Mouse (Mus musculus) ovary, adult 18-20 months (tissue): ENCODE data around the gene Cdc42bpb.
A peak's percentile ranks its signal among the peaks of the same experiment; 100 is the strongest.

Experiments
- DNase-seq: peaks from one replicate; pipeline ENCODE4 v3.0.0; 2022; ENCODE audit warnings: low spot score, mixed read lengths

The Cdc42bpb gene

DNA sequence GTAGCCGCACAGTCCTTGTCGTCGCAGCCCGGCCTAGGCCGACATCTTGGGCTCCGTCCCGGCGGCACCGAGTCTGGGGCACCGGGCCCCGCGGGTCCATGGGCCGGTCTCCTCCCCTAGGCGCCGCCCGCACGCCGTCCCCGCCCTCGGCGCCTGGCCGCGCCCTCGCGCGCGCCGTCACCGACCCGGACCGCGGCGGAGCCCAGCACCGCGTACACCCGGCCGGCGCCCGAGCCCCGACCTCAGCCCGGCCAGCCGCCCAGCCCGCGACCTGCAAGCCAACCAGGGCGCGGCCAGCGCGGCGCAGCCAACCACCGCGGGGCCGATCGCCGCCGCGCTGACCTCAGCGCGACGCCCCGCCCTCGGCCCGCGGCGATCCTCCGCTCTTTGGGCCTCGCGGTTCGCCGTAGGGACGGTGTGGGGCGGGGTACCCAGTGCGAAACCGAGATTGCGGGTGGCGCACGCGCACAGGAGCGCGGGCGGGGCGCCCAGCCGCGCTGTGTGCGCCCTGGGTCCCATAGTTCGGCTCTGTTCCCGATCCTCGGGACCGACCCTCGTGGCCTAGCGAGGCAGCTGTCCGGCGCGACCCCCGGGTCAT lies at the start of gene Cdc42bpb:
TSS of gene Cdc42bpb (minus strand) at position 343 of the 598 bp plus-strand sequence.
- DNase-seq = peak; percentile 91

DNA sequence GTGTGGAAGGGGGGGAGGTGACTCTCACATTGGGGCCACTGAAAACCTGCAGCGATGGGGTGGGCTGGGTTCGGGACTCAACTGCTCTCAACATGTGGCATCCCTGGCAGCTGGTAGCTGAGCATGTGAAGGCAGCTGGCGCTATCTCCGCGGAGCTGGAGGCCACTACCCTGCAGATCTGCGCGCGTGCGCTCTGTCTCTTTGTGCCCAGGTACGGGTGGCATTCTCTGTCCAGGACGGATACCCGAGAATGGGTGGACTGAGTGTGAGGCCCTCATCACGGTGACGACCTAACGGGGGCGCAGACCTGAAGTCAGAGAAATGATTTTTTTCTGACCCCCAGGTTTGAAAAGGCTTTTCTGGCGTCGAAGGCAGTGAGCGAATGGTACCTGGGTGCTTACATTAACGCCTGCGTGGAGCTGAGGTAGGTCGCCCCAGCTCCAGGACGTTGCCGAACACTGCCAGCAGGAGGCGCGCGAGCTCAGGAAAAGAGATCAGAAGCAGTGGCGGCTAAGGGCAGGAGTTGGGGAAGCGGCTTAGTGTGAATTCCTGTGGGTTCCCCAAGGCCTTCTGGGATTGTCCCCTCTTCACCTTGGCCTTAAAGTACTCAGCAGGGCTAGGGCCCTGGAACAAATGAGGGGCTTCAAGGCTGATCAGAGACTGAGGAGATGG lies 48.4 kb upstream of the Cdc42bpb start:
- peak; percentile 70 for DNase-seq

DNA sequence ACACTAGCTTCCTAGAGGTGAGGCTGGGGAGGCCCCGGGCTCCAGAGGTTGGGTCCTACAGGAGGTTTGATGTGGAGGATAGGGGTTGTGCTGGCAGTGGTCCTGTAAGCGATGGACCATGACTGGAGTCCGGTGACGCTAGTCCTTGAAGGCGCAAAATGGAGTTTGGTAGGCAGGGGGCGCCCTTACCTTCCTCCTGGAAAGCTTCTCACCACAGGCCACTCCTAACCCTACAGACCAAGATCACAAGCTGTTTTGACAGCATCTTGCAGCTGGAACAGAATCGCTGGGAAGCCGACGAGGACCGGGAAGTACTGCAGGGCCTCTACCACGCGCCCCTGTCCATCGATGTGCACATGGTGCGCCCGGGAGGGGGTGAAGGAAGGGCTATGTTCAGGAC lies 47.7 kb upstream of the Cdc42bpb start:
- DNase-seq = peak; percentile 59

DNA sequence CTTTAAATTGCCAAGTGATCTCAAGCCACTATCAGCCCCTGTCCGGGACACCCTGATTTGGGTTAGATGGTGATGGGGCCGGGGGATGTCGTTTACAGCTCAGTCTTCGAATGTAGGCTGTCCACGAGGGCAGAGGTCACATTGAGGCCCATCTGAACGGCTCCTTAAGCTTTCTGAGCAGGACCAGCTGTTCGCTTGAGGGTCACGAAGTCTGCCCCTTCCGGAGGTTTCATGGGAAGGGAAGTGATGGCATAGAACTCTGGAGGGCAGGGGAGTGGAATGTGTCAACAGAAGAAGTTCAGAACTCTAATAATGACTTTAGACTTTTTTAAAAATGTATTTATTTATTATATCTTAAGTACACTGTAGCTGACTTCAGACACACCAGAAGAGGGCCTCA lies 47.0 kb upstream of the Cdc42bpb start:
- no peak for DNase-seq

DNA sequence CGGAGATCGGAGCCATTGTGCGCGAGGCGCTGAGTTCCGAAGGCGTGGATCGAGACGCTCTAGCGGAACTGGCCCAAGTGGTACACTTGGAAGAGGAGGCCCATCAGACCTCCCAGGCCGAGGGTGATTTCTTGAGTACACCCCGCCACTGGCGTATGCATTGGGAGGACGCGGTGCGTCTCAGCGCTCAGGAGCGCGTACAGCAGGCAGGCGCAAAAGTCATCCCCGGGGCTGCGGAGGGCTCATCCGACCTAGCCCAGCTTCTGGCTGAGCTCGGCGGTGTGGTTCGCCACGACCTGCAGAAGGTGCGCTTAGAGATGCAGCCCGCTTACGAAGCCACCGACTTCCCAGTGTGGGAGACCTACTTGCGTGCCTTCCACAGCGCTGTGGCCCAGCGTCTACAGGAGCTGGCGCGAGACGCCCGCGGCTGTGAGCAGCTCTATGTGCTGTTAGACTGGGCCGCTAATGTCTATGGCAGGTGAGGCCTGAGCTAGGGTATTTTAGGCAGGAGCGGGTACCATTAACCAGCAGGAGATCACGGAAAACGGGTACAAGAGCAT lies 46.1 kb upstream of the Cdc42bpb start:
- no peak for DNase-seq

DNA sequence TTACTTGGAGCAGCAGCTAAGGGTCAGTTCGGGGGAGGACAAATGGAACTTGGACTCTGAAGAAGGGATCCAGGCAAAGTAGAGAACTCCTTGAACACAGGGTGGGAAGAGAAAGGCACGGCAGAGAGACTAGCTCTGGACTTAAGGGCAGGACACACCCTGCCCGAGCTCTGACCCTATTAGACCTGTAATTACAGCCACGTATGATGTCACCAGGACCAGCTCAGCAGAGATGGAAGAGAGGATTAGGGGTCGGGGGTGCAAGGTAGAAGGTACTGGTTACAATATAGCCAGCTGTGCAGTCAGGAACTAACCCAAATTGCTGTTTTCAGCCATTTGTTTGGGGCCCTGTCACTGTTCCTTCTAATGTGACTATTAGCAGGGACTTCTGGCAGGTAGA lies 45.3 kb upstream of the Cdc42bpb start:
- DNase-seq = no peak

DNA sequence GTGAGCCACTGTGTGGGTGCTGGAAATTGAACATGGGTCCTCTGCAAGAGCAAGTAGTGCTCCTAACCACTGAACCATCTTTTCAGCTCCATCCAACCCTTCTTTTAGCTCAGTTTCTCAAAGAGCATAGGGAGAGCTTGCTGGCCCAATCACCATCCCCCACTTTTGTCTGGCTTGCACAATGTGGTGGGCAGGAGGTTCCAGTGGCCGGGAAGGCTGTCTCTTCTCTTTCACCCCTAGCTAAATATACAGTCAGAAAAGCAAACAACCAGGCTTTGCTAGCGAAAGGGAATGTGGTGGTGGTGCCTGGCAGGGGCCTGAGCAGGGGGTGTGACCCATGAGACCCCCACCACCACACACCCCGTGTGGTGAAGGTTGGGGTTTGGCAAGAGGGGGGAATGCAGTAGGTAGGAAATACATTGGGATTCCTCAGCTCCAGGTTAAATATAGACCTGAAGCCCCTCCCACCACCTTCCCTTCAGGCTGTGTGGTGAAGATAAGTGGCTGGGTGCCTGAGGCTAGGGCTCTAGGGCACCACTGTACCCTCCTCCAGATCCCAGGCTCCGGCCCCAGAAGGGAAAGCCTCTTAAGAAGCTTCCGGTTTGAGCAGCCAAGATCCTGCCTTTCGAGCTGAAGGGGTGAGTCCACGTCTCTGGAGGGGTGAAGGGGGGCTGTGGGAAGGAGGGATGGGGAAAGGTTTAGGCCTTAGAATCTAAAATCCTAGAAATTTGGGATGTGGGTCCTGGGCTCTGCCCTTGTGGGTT lies 43.6 kb upstream of the Cdc42bpb start:
- DNase-seq = no peak

DNA sequence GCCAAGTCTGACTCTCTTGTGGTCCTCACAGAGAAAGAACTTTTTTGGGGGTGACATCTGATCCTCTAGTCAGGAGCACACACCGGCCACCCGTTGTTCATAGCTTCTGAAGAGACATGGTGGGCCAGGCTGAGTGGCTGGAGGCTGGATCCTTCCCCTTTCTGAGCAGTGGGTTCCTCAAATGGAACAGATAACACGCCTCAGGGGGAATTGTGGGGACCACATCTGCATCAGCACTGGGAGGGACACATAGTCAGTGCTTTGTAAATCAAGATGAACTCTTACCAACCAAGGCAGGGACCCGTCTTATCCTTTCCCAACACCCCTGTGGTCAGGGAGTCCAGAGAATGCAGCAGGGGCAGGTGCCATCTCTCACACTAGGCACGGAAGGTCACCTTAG lies 42.4 kb upstream of the Cdc42bpb start:
- DNase-seq = no peak

DNA sequence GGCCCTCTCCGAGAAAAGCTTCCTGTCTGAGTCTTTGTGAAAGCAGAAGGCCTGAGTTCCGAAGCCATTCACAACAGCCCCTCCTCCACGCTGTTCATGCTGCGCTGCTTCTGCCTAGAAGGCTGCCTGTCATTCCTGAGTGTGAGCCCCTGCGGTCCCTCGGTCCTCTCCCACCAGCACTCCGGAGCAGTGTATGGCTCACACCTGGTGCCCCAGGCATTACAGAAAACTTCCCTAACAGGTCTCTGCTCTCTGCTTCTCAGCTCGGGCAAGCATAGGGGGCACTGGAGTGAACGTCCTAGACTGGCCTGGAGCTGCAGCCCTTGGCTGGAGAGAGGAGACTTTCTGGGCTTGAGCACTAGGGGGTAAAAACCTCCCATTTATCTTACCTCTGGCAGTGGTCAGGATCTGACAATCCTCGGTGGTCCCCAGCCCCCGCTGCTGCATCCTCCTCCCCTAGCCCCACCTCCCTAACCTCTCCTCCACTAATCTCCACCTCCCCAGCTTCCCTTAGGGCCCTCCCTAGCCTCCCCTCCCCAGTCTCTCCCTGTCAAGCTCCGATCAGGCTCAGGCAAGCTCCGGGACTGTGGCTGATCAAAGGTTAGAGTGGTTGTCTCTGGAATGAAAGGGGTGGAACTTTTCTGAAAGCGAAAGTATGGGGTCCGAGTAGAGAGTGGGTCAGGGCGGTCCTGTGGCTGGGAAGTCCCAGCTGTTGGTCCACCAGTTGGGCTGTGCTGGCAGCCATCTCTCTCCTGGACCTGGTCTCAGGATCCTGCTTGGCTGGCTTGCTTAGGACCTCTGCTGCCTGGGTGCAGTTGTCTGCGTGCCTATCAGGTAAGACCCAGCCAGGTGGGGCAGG lies 39.6 kb upstream of the Cdc42bpb start, which contains the start of gene Exoc3l4:
TSS of gene Exoc3l4 (plus strand) at position 97 of the 859 bp plus-strand sequence.
- no peak for DNase-seq

DNA sequence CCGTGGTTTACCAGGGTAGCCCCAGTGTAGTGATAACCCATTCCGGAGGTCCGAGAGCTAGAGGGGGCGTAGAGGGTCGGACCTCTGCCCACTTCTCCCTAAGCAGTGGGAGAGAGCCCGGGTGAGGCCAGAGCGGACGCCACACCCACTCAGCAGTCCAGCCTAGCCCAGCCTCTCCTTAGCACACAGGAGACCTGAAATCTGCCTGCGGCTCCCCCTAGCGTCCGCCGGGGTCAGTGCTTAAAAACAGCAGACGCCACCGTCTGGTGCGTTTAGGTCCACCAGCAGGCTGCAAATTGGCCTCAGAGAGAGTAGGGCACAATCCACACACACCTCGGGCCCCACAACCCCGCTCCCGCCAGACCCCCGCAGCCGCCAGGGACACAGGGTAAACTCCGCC lies 35.8 kb upstream of the Cdc42bpb start:
- DNase-seq = peak; percentile 76

DNA sequence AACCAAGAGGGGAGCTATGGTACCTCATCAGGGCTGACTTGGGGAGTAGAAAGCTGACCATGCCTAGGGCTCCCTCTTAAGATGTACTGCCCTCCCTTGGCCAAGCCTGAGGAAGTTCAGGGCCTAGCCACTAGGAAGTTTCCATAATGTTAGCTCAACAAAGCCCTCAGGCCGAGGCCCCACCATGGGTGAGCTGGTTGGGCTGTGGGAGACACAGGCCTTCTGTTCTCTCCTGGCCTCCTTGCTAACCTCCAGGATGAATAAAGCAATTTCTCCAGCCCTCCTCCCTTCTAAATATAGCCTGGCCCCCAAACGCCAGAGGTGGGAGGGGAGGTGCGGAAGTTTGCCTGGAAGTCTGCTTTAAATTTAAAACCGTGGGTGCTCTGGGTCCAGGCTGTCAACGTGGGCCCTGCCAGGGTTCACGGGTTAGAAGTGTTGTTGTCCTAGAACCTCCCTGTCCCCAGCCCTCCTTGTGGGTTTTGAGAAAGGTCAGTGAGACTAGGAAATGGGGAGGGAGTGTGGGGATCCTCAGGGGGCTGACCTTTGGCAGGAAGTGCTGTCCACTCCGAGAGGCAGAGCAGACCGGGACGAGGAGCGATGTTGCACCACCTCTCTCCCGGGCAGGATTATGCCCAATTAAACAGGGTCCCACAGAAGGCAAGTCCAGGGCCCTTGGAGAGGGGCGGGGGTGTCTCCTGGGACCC lies 35.2 kb upstream of the Cdc42bpb start:
- no peak for DNase-seq

DNA sequence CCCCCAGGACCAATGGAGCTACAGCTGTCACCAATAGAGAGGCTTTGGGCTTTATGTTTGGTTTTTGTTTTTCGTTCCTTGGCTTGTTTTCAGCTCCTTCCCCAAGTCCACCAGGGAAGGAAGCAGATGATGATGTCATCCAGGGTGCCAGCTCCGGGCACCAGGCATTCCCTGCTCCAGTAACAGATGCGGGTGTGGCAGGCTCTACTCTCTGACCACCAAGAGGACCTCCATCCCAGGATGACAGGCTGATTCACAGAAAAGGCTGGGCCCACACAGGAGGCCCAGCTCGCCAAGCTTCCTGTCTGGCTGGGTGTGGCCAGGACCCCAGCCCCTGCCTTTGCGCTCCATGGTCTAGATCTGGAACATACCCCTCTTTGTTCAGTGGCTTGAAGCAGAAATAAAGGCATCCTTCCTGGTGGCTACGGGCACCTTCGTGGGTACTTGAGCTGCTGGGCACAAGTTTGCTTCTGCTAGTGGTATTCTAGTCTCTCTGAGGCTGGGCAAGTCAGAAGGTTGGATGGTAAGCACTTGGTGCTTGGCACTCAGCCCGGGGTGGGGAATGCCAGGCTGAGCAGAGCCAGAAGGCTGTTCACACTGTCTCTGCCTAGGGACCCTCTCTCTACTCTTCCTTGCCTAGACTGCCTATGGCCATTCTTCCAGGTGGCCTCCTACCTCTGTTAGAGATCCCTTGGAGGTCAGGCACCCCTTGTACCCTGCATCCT lies 34.3 kb upstream of the Cdc42bpb start:
- DNase-seq = no peak

DNA sequence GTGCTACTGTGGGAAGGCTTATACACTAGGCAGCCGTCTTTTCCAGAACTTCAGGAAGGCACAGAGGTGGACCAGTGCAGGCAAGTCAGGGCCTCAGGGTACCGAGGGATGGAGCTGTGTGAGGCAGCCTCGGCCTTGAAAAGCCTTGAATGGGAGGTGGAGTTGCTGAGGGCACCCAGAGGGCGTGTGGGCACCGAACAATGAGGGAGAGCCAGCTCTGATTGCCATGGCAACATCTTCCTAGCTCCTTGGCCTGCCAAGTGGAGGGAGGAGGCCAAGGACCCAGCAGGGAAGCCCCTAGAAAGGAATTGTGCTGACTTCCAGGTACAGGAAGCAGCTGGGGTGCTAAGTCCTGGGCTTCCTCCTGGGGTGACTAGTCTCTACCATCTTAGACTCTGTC lies 32.1 kb upstream of the Cdc42bpb start:
- no peak for DNase-seq

DNA sequence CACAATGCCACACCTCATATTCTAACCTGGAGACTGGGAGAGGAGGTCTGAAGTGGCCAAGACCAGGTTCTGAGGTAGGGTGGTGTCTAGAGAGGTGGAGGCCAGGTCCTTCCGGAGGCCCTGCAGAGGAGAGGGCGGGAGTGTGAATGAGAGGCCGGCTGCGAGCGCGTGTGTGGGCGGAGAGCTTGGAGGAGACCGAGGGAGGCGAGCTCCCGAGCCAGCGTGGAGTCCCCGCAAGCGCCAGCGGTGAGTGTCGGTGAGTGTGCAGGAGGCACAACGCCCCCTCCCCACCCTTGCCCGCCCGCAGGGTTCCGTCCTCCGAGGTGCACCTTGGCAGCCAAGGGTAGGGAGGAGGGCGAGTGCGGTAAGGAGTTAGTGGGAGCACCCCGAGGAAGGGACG lies 29.1 kb upstream of the Cdc42bpb start, which contains the start of gene Lbhd2:
TSS of gene Lbhd2 (plus strand) at position 188 of the 400 bp plus-strand sequence.
- DNase-seq = no peak

DNA sequence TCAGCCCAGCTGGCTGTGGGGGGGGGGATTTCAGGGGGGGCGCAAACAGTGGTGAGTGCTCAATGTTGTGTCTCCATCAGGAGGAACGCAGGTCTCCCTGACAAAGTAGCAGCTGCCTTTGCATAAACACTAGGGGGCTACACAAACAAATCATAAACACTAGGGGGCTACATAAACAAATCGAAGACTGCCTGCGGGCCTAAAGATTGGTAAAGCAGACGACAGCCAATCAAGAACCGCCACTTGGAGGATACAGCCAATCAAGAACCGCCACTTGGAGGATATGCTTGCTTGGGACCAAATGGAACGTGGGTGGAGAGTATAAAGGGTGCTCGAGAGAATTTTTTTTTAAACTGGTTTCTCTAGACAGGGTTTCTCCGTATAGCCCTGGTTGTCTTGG lies 27.4 kb upstream of the Cdc42bpb start:
- no peak for DNase-seq

DNA sequence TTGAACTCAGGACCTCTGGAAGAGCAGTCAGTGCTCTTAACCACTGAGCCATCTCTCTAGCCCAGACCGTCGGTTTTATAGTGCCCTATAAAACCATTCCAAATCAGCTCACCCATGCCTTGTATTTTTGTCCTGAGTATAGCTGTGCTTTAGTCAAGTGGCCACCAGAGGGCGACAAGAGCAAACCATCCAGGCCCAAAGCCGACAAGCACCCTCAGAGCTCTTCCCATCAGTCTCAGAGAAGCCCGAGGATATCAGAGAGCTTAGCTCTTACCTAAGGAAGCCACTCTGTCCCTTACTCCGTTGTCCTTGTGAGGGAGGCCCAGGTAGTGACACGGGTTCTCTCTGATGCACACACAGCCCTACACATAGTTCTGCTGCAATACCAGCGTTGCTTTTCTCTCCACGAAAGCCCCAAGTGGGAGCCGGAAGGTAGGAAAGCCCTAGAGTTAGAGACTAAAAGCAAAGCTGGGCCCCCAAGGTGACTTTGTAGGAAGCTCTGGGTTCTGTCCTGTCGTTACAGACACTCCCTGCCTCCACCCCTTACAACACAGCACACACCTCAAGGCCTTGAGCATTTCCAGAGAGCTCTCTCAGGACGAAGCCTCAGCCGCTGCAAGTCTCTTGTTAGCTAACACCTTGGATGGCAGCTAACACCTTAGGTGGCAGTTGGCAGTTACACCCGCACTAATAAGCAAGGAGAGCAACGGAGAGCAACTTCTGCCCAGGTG lies 24.1 kb upstream of the Cdc42bpb start:
- DNase-seq = no peak

DNA sequence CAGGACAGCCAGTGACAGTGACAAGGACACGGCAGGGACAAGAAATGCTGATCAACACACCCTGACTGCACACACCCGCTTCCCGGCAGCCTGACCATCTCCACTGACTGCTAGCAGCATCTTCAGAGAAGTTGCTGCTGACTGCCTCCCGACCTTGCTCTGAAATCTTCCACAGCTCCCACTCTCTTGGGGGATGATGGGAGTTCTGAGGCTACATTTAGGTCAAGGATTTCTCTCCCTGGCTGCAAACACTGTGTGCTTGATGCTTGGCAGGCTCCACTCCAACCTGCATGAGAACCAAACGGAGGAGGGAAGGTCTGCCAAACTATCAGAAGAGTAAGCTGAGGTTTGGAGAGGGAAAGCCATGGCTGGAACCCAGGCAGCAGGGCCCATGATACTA lies 19.5 kb upstream of the Cdc42bpb start:
- peak; percentile 58 for DNase-seq

DNA sequence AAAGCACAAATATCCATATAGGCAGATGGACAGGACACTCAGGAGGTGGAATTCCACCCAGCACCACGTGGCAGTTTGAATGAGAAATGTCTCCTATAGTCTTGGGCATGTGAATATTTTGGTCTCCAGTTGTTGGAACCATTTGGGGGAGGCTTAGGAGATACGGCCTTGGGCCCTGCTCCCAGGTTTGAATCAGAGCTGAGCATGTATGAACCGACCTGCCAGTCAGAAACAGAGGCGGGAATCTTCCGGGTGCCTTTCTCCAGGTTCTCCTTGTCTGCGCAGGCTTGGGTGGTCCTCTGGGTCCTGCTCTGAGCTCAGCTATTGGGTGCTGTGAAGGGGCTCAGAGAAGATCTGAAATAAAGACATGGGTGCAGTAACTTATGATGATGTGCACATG lies 16.5 kb upstream of the Cdc42bpb start:
- no peak for DNase-seq

DNA sequence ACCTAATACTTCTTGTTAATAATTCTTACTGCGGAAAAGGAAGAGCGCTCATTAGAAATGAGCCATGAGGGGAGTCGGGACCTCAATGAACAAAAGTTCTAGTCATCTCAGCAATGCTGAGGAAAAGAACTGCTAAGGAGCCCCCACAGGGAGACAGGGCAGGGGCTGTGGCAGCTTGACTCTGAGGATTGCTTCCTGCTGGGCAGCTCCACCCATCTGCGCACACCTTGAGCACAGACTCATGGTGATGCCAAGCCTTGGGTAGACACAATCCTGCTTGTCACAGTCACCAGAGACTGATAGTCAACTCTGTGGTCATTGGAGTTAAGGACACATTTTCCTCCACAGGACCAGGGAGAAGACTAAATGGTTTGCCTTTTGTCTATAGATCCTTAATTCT lies 9.6 kb upstream of the Cdc42bpb start:
- DNase-seq = no peak

DNA sequence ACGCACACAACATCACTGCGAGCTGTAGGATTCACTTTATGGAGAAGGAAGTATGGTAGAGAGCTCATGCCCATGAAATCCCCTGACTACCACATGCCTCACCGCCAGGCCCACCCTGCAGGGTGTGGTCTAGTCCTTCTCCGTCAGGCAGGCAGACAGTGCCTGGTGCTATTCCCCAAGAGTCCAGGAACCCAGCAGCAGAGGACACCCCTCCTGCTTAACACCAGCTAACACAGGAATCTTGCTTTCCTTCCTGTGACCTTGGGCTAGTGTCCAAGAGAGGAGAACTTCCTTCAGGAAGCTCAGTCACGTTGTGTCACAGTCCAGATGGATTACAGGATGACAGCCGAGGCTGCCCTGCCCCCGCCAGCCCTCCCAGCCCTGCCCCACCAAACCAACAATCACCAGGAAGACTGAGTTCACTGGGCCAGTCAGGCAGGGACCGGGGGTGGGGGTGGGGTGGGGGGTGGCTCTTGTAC lies 9.2 kb upstream of the Cdc42bpb start:
- DNase-seq = peak; percentile 32
